Mouse (Mus musculus): ENCODE measurements around the gene Gabbr2. TPM values are rescaled to one million over a fixed set of nuclear protein-coding genes. Genes with fewer than 3 reads are reported as not detected.
"Not testable (repeated sequence)": the region's sequence is repeated elsewhere in the genome, so short reads cannot be mapped to it uniquely, and the experiment has no call there.

The Gabbr2 gene
- polyA plus RNA-seq, 1 experiment, result 0.12 TPM

- 73% methylated on average over 8 of the region's 8 CpGs for WGBS
Measured at GRCm38 (mm10) chr4:46643676-46644112, 348.0 kb downstream of the Gabbr2 start.

DNA sequence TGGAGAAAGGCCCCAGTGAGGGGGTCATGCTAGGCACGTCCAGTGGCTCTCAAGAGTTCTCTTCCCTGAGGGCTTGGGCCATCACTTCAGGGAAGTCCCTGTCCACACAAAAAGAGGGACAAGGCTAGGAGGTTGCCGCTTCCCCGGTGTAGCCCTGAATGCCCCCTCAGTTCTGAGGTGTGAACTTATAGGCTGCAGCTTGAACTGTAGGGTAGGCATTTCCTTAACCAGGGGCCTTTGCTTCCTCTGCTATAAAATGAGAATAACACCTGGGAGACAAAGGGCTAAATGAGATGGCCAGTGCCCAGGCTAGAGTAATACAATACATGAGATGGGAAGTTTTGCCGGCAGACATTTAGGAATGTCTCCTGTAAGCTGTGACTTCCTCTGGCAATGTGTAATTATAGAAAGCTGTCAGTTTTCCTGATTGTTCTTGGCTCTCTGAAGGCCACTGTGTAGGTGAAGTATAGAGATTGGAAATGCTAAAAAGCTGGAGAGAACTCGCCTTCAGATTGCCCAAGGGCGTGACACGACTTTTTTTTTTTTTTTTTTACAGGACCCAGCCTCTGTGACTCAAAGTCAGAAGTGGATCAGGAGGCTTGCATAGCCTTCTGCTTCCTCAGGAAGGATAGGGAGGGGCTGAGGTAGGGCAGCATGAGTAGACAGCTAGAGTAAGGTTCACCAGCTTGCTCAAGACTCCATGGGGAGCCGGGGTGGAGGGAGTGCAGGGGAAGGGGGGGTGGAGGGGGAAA, 348.6 kb downstream of the Gabbr2 start:
- WGBS, result 40% methylated on average over 8 of the region's 8 CpGs

More at GRCm38 (mm10) chr4:46643676-46644112, 348.0 kb downstream of the Gabbr2 start:
- no peak for DNase-seq (ENCODE audit: low read depth, low spot score)

GRCm38 (mm10) chr4:46641283-46641682, 350.4 kb downstream of the Gabbr2 start:
- 80% methylated on average over 4 of the region's 4 CpGs for WGBS

More for the DNA sequence above, 348.6 kb downstream of the Gabbr2 start:
- no peak for DNase-seq (ENCODE audit: low read depth, low spot score)

GRCm38 (mm10) chr4:46639866-46640265, 351.8 kb downstream of the Gabbr2 start:
- DNase-seq (ENCODE audit: low read depth, low spot score), result no peak
- WGBS, result 72% methylated on average over 8 of the region's 8 CpGs

More at GRCm38 (mm10) chr4:46641283-46641682, 350.4 kb downstream of the Gabbr2 start:
- DNase-seq (ENCODE audit: low read depth, low spot score), result no peak

DNA sequence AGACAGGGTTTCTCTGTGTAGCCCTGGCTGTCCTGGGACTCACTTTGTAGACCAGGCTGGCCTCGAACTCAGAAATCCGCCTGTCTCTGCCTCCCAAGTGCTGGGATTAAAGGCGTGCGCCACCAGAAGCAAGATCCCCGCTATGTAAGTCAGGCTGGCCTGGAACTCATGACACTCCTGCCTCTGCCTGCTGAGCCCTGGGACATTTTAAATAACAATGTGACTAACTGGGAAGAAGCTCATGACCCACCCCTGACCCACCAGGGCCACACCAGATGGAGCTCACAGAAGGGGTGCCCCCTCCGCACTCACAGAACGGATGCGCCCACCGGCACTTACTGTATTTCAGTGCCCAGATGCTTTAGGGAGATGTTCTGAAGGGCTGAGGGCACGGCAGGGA, 354.4 kb downstream of the Gabbr2 start:
- not testable (repeated sequence) for DNase-seq (ENCODE audit: low read depth, low spot score)
- 93% methylated on average over 10 of the region's 10 CpGs for WGBS

- 79% methylated on average over 16 of the region's 16 CpGs for WGBS
Measured at GRCm38 (mm10) chr4:46635702-46636430, 355.8 kb downstream of the Gabbr2 start.

GRCm38 (mm10) chr4:46634881-46635280, 356.8 kb downstream of the Gabbr2 start:
- DNase-seq (ENCODE audit: low read depth, low spot score), result no peak
- whole genome bisulfite sequencing, result 77% methylated on average over 6 of the region's 6 CpGs

More at GRCm38 (mm10) chr4:46635702-46636430, 355.8 kb downstream of the Gabbr2 start:
- DNase-seq (ENCODE audit: low read depth, low spot score), result no peak

GRCm38 (mm10) chr4:46633565-46633964, 358.1 kb downstream of the Gabbr2 start:
- WGBS, result 46% methylated on average over 6 of the region's 6 CpGs
- not testable (repeated sequence) for DNase-seq (ENCODE audit: low read depth, low spot score)

DNA sequence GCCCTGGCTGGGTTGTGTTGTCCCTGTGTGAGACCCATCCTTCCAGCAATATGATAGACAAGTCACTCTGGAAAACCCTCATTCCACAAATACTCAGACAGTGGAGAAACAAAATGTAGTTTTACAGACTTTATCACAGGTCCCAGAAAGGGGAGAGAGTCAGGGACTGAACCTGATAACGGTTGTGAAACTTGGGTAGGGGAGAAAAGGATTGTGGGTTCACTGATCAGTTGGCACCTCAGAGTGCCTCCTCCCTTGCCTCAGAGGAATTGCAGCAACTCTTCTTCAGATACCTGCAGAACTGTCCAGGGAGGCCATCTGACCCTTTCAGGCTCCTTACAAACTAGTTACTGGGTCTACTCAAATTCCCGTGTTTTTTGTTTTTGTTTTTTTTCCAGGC, 359.2 kb downstream of the Gabbr2 start:
- WGBS, result 80% methylated on average over 2 of the region's 2 CpGs
- DNase-seq (ENCODE audit: low read depth, low spot score), result no peak

- DNase-seq (ENCODE audit: low read depth, low spot score), result no peak
- WGBS, result 45% methylated on average over 9 of the region's 9 CpGs
Measured at GRCm38 (mm10) chr4:46630390-46630789, 361.3 kb downstream of the Gabbr2 start.

GRCm38 (mm10) chr4:46628873-46629272, 362.8 kb downstream of the Gabbr2 start:
- 19% methylated on average over 9 of the region's 9 CpGs for WGBS
- no peak for DNase-seq (ENCODE audit: low read depth, low spot score)

DNA sequence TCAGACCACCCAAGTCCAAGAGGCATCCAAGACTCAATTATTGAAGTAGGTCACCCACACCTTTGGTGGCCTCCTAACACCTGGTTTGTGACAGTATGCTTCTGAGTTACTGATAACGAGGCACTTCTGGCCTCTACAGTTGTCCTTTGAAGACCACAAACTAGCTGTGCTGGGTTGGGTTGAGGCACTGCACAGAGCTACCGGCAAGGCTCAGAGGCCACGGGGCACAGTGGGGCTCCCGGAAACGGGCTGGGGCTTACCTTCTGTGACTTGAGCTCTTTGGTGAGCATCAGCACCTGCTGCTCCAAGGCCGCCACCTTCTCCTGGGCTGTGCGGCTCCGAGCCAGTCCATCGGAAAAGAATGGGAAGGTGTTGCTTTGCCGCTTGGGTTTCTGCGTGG, 363.6 kb downstream of the Gabbr2 start:
- no peak for DNase-seq (ENCODE audit: low read depth, low spot score)
- WGBS, result 70% methylated on average over 11 of the region's 11 CpGs

- 55% methylated on average over 10 of the region's 10 CpGs for WGBS
- DNase-seq (ENCODE audit: low read depth, low spot score), result no peak
Measured at GRCm38 (mm10) chr4:46625101-46625500, 366.6 kb downstream of the Gabbr2 start.

GRCm38 (mm10) chr4:46623007-46623406, 368.7 kb downstream of the Gabbr2 start:
- 51% methylated on average over 5 of the region's 5 CpGs for WGBS
- DNase-seq (ENCODE audit: low read depth, low spot score), result no peak

DNA sequence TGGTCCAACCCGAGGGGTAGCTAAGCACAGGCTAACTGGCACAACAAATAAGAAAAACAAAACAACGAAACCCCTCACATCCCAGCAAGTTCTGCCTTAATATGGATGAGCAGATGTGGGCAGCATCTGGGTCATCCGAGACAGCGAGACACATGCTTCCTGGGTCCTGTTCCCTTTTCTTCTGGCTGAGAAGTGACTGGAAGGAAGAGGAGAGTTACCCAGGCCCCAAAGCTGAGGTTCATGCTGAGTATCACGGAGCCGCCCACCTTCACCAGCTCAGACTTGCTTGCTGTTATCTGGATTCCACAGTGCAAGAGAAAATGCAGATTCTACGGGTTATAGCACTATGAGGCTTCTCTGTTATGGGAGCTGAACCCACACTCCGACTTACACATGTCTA, 370.7 kb downstream of the Gabbr2 start:
- 89% methylated on average over 8 of the region's 8 CpGs for WGBS
- DNase-seq (ENCODE audit: low read depth, low spot score), result no peak

DNA sequence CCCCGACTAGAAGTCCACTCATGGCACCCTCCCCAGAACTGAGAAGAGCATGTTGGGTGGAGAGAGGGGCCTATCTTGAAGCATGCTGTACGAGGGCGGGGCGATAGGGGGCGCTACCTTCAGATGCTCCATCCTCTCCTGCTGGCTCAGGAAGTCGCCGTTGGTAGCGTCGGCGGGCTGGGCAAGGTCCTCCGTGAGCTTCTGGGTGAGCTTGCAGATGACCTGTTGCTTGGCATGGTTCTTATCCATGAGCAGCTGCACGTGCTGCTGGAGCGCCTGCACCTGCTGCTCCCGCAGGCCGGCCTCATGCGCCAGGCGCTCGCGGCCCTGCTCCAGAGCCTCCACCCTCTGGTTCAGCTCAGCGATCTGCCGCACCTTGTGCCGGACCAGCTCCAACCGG, 371.3 kb downstream of the Gabbr2 start:
- 26% methylated on average over 23 of the region's 23 CpGs for WGBS
- no peak for DNase-seq (ENCODE audit: low read depth, low spot score)

DNA sequence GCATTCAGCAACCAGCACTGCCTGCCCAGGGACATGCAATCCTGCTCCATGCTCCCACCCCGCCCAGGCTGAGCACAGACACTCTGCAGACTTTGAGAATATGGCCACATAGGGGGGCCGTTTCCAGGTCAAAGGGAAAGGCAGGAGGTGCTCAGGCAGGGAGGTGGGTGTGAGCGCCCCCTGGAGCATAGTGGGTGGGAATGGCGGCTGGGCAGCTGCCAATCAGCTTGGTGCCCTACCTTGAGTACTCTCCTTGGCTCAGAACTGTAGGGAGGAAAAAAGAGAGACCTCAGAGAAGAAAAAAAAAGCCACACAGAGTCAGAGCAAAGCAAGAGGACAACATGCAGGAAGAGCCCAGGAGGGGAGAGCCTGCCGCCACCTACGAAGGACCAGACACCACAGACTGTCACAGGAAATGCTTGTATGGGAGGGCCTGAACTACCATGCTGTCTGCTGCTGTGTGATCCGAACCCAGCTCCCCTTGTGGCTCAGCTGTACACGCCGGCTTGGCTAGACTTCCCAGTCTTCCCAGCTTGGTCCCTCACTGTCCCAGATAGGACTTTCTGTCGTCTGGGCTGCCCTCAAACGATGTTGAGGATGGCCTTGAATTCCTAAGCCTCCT, 373.4 kb downstream of the Gabbr2 start:
- no peak for DNase-seq (ENCODE audit: low read depth, low spot score)
- 73% methylated on average over 11 of the region's 11 CpGs for WGBS

DNA sequence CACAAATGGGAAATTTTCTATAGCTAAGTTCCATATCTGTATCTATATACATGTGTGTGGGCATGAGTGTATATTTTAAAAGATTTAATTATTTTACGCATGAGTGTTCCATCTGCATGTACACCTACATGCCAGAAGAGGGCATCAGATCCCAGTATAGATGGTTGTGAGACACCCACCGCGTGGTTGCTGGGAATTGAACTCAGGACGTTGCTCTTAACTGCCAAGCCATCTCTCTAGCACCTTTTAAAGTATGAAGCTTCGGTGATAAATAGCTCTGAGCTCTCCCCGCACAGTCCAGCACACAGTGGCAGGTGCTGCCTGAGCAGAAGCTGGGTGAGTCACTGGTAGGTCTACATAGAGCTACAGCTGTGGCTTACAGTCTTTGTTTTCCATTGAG, 374.3 kb downstream of the Gabbr2 start:
- DNase-seq (ENCODE audit: low read depth, low spot score), result no peak
- WGBS, result 68% methylated on average over 6 of the region's 6 CpGs

GRCm38 (mm10) chr4:46614641-46615040, 377.0 kb downstream of the Gabbr2 start:
- no peak for DNase-seq (ENCODE audit: low read depth, low spot score)
- WGBS, result 78% methylated on average over 9 of the region's 9 CpGs

DNA sequence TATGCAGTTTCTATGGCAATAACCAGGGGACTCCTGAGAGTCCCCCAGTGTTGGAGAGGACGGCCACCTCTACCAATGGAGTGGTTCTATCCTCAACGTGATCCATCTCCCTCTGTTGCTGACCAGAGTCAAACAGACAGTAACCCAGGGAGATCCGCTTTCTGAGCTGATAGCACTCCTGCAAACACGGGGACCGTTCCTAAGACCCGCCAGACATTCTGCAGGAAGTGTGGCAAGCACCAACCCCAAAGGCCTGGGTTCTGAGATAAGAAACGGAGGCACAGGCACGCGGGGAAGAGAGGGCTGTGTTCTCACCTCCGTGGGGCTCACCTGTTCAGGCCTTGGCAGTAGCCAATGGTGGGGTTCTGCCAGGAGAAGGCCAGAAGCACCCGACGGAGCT, 378.1 kb downstream of the Gabbr2 start:
- 80% methylated on average over 12 of the region's 12 CpGs for WGBS
- no peak for DNase-seq (ENCODE audit: low read depth, low spot score)

Measured in large intestine, adult 2 months (tissue).